Mouse (Mus musculus) CH12.LX (cell line): Measurements from ENCODE around the gene Btg1-ps1.

Experiments
- CTCF ChIP-seq, 2 experiments: IDR thresholded peaks in 1 of 2; conservative IDR thresholded peaks in 1 of 2; 2 replicates each; pipeline ENCODE4 v1.5.1; 2011 to 2012; ENCODE audit warnings: low read depth in 2 of 2, low read length in 2 of 2, improper control_type of control experiment in 1 of 2, inconsistent platforms in 1 of 2, mild to moderate bottlenecking in 1 of 2, moderate library complexity in 1 of 2
- E2F4 ChIP-seq: IDR thresholded peaks from 2 replicates; pipeline ENCODE4 v1.6.1; 2011; ENCODE audit warnings: low read depth, low read length, improper control_type of control experiment; ENCODE audit not compliant: insufficient replicate concordance
- IRF4 ChIP-seq: IDR thresholded peaks from 2 replicates; pipeline ENCODE4 v1.6.1; 2014; ENCODE audit warnings: low read depth, mild to moderate bottlenecking, inconsistent platforms, low read length, improper control_type of control experiment
- MAFK ChIP-seq: IDR thresholded peaks from 2 replicates; pipeline ENCODE4 v1.6.1; 2011; ENCODE audit warnings: low read length, improper control_type of control experiment; ENCODE audit not compliant: insufficient replicate concordance
- MAX ChIP-seq: IDR thresholded peaks from 2 replicates; pipeline ENCODE4 v1.6.1; 2011; ENCODE audit warnings: low read length, improper control_type of control experiment
- MEF2A ChIP-seq: IDR thresholded peaks from 2 replicates; pipeline ENCODE4 v1.6.1; 2014; ENCODE audit warnings: low read depth, mild to moderate bottlenecking, inconsistent platforms, low read length, improper control_type of control experiment, borderline replicate concordance
- MXI1 ChIP-seq: IDR thresholded peaks from 2 replicates; pipeline ENCODE4 v1.6.1; 2011; ENCODE audit warnings: mild to moderate bottlenecking, low read depth, low read length, improper control_type of control experiment
- POLR2A ChIP-seq: IDR thresholded peaks from 2 replicates; pipeline ENCODE4 v1.6.1; 2011; ENCODE audit warnings: low read depth, mild to moderate bottlenecking, improper control_type of control experiment, low read length
- TBP ChIP-seq: conservative IDR thresholded peaks from 2 replicates; pipeline ENCODE4 v1.6.1; 2011; ENCODE audit warnings: low read depth, low read length, improper control_type of control experiment
- TCF12 ChIP-seq: IDR thresholded peaks from 2 replicates; pipeline ENCODE4 v1.6.1; 2014; ENCODE audit warnings: low read depth, mild to moderate bottlenecking, inconsistent platforms, low read length, improper control_type of control experiment
- ZC3H11A ChIP-seq: IDR thresholded peaks from 2 replicates; pipeline ENCODE4 v1.6.1; 2012; ENCODE audit warnings: low read depth, mild to moderate bottlenecking, inconsistent platforms, low read length, improper control_type of control experiment
- ZNF384 ChIP-seq: IDR thresholded peaks from 2 replicates; pipeline ENCODE4 v1.6.1; 2012; ENCODE audit warnings: low read depth, low read length, improper control_type of control experiment, inconsistent platforms

DNA sequence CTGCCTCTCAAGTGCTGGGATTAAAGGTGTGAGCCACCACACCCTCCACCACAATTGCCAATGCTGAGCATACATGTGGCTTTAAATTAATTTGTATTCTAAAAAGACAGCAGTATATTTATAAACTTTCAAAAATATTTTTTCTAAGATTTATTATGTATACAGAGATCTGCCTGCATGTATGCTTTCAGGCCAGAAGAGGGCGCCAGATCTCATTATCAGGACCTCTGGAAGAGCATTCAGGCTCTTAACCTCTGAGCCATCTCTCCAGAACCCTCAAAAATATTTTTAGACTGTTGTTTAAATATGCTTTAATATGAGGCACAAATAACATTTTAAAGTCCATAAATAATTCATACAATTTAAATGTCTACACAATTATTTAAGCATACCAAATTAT, 42.9 kb upstream of the Btg1-ps1 start:
- TF ChIP-seq MAFK: no peak
- peak in 1 of 2 experiments; percentile 61; a peak in 2 of 4 replicates for TF ChIP-seq CTCF (conservative IDR thresholded peaks at IDR 0.05 in 1 of 2, IDR thresholded peaks at IDR 0.05 in 1 of 2; ENCODE audit: low read depth in 2 of 2, low read length in 2 of 2)
- TF ChIP-seq MXI1: no peak
- no peak for TF ChIP-seq MAX
- TF ChIP-seq POLR2A: no peak
- TF ChIP-seq TBP: no peak
- no peak for TF ChIP-seq E2F4
- no peak for TF ChIP-seq ZC3H11A
- TF ChIP-seq TCF12: no peak
- TF ChIP-seq IRF4: no peak
- TF ChIP-seq MEF2A: no peak
- TF ChIP-seq ZNF384: no peak
